Mouse (Mus musculus) heart, postnatal 0 days (tissue): Measurements from ENCODE around the gene Olfr519.

Experiments used
- CTCF ChIP-seq: IDR thresholded peaks from 2 replicates; pipeline ENCODE4 v1.5.1; 2016; ENCODE audit warnings: antibody characterized with exemption, control low read depth, low read depth
- EP300 ChIP-seq: IDR thresholded peaks from 2 replicates; pipeline ENCODE4 v1.6.1; 2016; ENCODE audit warnings: antibody characterized with exemption, low read depth

- TF ChIP-seq CTCF (peak; percentile 93), EP300 (no peak)
Observed at GRCm38 (mm10) chr7:108933794-108934731, 39.8 kb upstream of the Olfr519 start, which contains the start of gene Eif3f.
